Mouse (Mus musculus) T-helper 17 cell (primary cell): ENCODE data around the gene Trmt61a.

ENCODE experiments used
- in situ Hi-C, 2 experiments: fragments of 300-600 bp; cut with MboI, MseI; formaldehyde crosslinking; loops; 1 replicate in 1 of 2; 2 replicates in 1 of 2; pipeline ENCODE4 v1.15.1; 2025; ENCODE audit warnings: high pct_unique_total_duplicates in 2 of 2

Trmt61a gene

GRCm38 (mm10) chr12:111677882-111678669, at the start of gene Trmt61a:
Gene Trmt61a (plus strand): TSS chr12:111678105.
- in situ Hi-C loops = no loop called here

- in situ Hi-C loops = no loop called here
Observed at GRCm38 (mm10) chr12:111648061-111648645, 29.8 kb upstream of the Trmt61a start.

DNA sequence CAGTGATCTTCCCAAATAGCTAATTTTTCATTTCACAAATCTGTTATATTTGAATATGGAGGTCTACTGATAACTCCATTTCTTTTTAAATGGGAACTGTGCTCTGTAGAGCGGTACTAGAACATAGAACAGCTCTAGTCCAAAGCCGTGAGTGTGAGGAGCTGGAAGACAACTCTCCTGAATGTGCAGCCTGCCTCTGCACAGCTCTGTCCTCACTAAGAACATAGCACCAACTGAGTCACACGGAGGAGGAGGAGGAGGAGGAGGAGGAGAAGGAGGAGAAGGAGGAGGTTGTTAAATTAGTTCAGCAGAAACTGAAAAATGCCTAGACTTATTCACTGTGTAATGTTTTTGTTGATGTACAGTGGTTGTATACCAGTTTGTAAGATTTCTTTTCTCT, 25.0 kb upstream of the Trmt61a start:
- in situ Hi-C loops = no loop called here

DNA sequence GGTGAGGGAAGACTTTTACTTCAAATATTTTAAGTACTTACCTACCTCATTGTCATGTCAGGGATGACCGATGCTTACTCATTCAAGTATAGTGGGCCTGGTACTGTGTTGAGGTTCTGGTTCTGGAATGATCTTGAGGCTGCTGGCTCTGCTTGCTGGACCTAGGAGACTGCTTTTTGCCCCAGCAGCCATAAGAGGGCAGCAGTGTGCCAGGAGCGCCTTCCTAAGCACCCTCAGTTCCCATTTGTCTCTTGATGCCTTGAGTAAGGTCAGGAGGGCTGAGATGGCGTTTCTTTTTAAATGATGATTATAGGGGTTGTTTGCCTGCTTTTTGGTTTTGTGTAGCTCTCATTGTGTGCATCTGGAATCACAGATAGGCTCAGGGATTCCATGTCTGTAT, 24.5 kb upstream of the Trmt61a start:
- in situ Hi-C loops = no loop called here

DNA sequence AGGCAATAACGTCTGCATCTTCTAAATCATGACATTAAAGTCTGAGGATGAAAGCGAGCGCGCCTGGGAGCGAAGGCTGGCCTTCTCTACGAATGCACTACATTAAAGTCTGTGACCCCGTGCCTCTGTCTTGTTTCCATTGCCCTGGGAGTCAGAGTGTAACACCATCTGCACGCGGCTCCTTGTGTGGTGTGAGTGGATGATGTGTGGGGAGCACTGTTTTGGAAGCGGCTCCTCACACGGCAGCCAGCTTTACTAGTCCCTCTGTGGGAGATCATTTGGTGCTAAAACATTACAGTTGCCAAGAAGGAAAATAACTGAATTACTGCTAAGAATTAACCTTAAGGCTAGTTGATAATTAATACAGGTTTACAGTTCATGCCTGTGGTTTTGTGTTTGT, 22.2 kb upstream of the Trmt61a start:
- in situ Hi-C loops = no loop called here

- in situ Hi-C loops = no loop called here
Observed at GRCm38 (mm10) chr12:111659331-111659730, 18.6 kb upstream of the Trmt61a start.

GRCm38 (mm10) chr12:111660628-111661027, 17.3 kb upstream of the Trmt61a start:
- in situ Hi-C loops = loop anchor here in 1 of 2 experiments (10.0 kb wide), 1 partner anchor 54 kb away; the partner anchor contains the start of genes Apopt1 and Bag5

DNA sequence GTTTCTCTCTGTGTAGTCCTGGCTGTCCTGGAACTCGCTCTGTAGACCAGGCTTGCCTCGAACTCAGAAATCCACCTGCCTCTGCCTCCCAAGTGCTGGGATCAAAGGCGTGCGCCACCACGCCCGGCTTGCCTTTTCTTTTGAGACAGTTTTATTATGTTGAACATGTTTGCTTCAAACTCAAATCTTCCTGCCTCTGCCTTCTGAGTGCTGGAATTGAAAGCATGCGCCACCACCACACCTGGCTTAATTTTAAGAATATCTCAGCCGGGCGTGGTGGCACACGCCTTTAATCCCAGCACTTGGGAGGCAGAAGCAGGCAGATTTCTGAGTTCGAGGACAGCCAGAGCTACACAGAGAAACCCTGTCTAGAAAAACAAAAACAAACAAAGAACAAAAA, 16.4 kb upstream of the Trmt61a start:
- in situ Hi-C loops = loop anchor here in 1 of 2 experiments (10.0 kb wide), 1 partner anchor 53 kb away; the partner anchor contains the start of genes Apopt1 and Bag5

GRCm38 (mm10) chr12:111663228-111664143, 14.4 kb upstream of the Trmt61a start:
- in situ Hi-C loops = loop anchor here in 1 of 2 experiments (10.0 kb wide), 1 partner anchor 51 kb away; the partner anchor contains the start of genes Apopt1 and Bag5

- in situ Hi-C loops = loop anchor here in 1 of 2 experiments (10.0 kb wide), 1 partner anchor 51 kb away; the partner anchor contains the start of genes Apopt1 and Bag5
Observed at GRCm38 (mm10) chr12:111664144-111664634, 13.7 kb upstream of the Trmt61a start.

- in situ Hi-C loops = loop anchor here in 1 of 2 experiments (5.0 to 10.0 kb wide), 2 partner anchors 50 to 67 kb away; partner anchors contain the start of genes Apopt1 and Bag5
Observed at GRCm38 (mm10) chr12:111665041-111665880, 12.6 kb upstream of the Trmt61a start.

- in situ Hi-C loops = loop anchor here in 1 of 2 experiments (5.0 to 10.0 kb wide), 2 partner anchors 48 to 66 kb away; partner anchors contain the start of genes Apopt1 and Bag5
Observed at GRCm38 (mm10) chr12:111666380-111666779, 11.5 kb upstream of the Trmt61a start.

- in situ Hi-C loops = loop anchor here in 1 of 2 experiments (5.0 to 10.0 kb wide), 2 partner anchors 47 to 65 kb away; partner anchors contain the start of genes Apopt1 and Bag5
Observed at GRCm38 (mm10) chr12:111667421-111667820, 10.5 kb upstream of the Trmt61a start.

- in situ Hi-C loops = loop anchor here in 1 of 2 experiments (5.0 to 10.0 kb wide), 2 partner anchors 46 to 64 kb away; partner anchors contain the start of genes Apopt1 and Bag5
Observed at GRCm38 (mm10) chr12:111668457-111668912, 9.4 kb upstream of the Trmt61a start.

- in situ Hi-C loops = loop anchor here in 1 of 2 experiments (5.0 to 10.0 kb wide), 2 partner anchors 46 to 63 kb away; partner anchors contain the start of genes Apopt1 and Bag5
Observed at GRCm38 (mm10) chr12:111669000-111669788, 8.7 kb upstream of the Trmt61a start.

- in situ Hi-C loops = loop anchor here in 1 of 2 experiments (5.0 to 10.0 kb wide), 2 partner anchors 45 to 62 kb away; partner anchors contain the start of genes Apopt1 and Bag5
Observed at GRCm38 (mm10) chr12:111669961-111670360, 7.9 kb upstream of the Trmt61a start.

- in situ Hi-C loops = no loop called here
Observed at GRCm38 (mm10) chr12:111670371-111670971, 7.4 kb upstream of the Trmt61a start.

GRCm38 (mm10) chr12:111670976-111671375, 6.9 kb upstream of the Trmt61a start:
- in situ Hi-C loops = no loop called here
